Mouse (Mus musculus): ENCODE measurements at regions not wholly inside any gene's neighbourhood (a gene's known extent, or its start where the extent isn't known, plus 50 kb on each side); places are given as distances from the start of the nearest gene placed in this dataset.

DNA sequence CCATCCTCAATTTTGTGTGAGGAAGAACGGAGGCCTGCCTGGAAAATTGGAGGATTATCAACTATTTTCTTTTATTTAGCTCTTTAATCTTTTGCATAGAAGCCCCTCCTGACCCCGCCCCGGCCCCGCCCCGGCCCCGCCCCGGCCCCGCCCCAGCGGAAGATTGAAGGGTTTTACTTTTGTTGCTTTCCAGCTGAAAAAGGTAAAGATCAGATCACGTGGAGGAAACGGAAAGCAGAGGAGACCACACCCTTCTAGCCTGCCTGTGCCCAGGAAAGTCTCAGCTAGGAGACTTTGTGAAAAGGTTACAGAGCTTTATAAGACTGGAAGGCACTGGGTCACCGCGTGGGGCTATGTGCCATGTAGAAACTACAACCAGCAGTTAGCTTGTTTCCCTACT lies 186.5 kb upstream of the Ccdc122 start:
- Histone ChIP-seq H3K4me3 (ENCODE audit: low read depth, low read length) (no peak overlapping the region), H3K9me3 (replicated peaks; ENCODE audit: control insufficient read depth, low read length) (no peaks in the 10 kb centered on the region), H3K27ac (ENCODE audit: low read length) (no peak overlapping the region), H3K9ac (ENCODE audit: low read depth, low read length) (no peak overlapping the region), H3K4me2 (ENCODE audit: low read depth, low read length) (no peak overlapping the region), H3K4me1 (ENCODE audit: control insufficient read depth, low read depth, low read length) (peaks cover 11% of the 10 kb centered on the region), H3K27me3 (ENCODE audit: control insufficient read depth, insufficient read depth, low read depth, low read length) (no peaks in the 10 kb centered on the region), H3K36me3 (ENCODE audit: control insufficient read depth, insufficient read depth) (no peaks in the 10 kb centered on the region)
- 22% methylated on average over 13 of the region's 13 CpGs for WGBS (ENCODE audit: insufficient replicate concordance)
- no peak for ATAC-seq (ENCODE audit: low read depth)

DNA sequence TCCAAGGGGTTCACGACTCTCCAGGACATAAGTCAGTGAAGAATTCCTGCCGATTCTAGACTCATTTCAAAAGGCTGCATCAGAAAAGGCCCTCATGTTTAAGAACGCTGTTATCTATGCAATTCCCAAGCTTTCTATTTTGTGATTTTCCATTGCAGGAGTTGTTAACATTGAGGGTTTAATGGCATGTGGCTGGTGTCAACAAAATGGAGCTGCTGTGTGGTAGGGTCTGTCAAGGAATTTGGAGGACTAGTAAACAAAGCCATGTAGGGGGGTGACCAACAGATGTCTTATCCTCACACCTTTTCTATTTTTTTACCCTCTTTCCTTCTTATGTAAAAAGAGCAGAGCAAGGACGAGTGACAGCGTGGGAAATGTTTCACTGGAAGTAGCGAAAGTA lies 186.9 kb upstream of the Ccdc122 start:
- H3K9me3 ChIP-seq (replicated peaks; ENCODE audit: control insufficient read depth, low read length) = no peaks in the 10 kb centered on the region
- no peaks in the 10 kb centered on the region for H3K27me3 ChIP-seq (ENCODE audit: control insufficient read depth, insufficient read depth, low read depth, low read length)
- WGBS (ENCODE audit: insufficient replicate concordance) = 71% methylated on average over 6 of the region's 6 CpGs
- ATAC-seq (ENCODE audit: low read depth) = no peak
- H3K27ac ChIP-seq (ENCODE audit: low read length) = no peak overlapping the region
- no peak overlapping the region for H3K4me3 ChIP-seq (ENCODE audit: low read depth, low read length)
- no peak overlapping the region for H3K9ac ChIP-seq (ENCODE audit: low read depth, low read length)
- H3K4me1 ChIP-seq (ENCODE audit: control insufficient read depth, low read depth, low read length) = peaks cover 11% of the 10 kb centered on the region
- H3K4me2 ChIP-seq (ENCODE audit: low read depth, low read length) = no peak overlapping the region
- H3K36me3 ChIP-seq (ENCODE audit: control insufficient read depth, insufficient read depth) = no peaks in the 10 kb centered on the region

DNA sequence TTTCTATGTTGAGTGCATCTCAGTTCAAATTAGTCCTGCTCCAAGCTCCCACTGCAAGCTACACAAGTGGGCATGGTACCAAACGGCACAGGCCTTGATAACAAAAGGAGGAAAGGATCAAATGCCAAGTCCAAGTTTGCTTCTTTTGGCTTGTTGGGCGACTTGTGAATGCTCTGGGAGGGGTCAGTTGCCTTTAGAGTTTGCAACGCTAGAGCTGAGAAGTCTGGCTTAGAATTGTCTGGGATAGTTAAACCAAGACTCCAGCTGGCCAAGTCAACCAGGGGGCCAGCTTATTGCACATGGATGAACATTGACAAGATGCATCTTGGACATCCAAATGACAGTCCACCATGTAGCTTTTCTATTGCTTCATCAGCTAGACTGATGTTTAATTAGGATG lies 187.5 kb upstream of the Ccdc122 start:
- Histone ChIP-seq H3K4me2 (ENCODE audit: low read depth, low read length) (no peak overlapping the region), H3K36me3 (ENCODE audit: control insufficient read depth, insufficient read depth) (no peaks in the 10 kb centered on the region), H3K27ac (ENCODE audit: low read length) (no peak overlapping the region), H3K4me3 (ENCODE audit: low read depth, low read length) (no peak overlapping the region), H3K4me1 (ENCODE audit: control insufficient read depth, low read depth, low read length) (peaks cover 11% of the 10 kb centered on the region), H3K9ac (ENCODE audit: low read depth, low read length) (no peak overlapping the region), H3K9me3 (replicated peaks; ENCODE audit: control insufficient read depth, low read length) (no peaks in the 10 kb centered on the region), H3K27me3 (ENCODE audit: control insufficient read depth, insufficient read depth, low read depth, low read length) (no peaks in the 10 kb centered on the region)
- 63% methylated on average over 3 of the region's 3 CpGs for WGBS (ENCODE audit: insufficient replicate concordance)
- no peak for ATAC-seq (ENCODE audit: low read depth)

DNA sequence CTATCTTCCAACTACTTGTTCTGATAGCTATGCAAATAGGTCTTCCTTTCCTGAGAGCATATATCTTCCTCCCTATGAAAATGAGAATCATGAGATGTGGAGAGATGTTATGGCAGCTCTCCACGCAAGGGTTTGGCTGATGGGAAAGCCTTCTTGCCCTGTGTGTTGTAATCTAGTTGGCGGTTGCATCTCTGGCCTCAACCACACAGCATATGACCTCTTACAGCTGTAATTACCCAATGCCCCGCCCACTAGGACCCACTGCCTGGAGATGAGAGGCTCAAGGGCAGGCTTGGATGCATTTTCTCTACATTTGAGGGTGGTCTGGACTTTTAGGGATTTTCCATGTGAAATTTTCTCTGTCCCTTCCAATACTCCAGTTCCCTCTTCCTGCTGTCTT lies 190.9 kb upstream of the Ccdc122 start:
- Histone ChIP-seq H3K9ac (ENCODE audit: low read depth, low read length) (no peak overlapping the region), H3K4me3 (ENCODE audit: low read depth, low read length) (no peak overlapping the region), H3K27ac (ENCODE audit: low read length) (no peak overlapping the region), H3K4me2 (ENCODE audit: low read depth, low read length) (no peak overlapping the region), H3K27me3 (ENCODE audit: control insufficient read depth, insufficient read depth, low read depth, low read length) (no peaks in the 10 kb centered on the region), H3K9me3 (replicated peaks; ENCODE audit: control insufficient read depth, low read length) (no peaks in the 10 kb centered on the region), H3K4me1 (ENCODE audit: control insufficient read depth, low read depth, low read length) (peaks cover 3% of the 10 kb centered on the region), H3K36me3 (ENCODE audit: control insufficient read depth, insufficient read depth) (no peaks in the 10 kb centered on the region)
- ATAC-seq (ENCODE audit: low read depth) = no peak
- WGBS (ENCODE audit: insufficient replicate concordance) = 43% methylated on average over 3 of the region's 3 CpGs

DNA sequence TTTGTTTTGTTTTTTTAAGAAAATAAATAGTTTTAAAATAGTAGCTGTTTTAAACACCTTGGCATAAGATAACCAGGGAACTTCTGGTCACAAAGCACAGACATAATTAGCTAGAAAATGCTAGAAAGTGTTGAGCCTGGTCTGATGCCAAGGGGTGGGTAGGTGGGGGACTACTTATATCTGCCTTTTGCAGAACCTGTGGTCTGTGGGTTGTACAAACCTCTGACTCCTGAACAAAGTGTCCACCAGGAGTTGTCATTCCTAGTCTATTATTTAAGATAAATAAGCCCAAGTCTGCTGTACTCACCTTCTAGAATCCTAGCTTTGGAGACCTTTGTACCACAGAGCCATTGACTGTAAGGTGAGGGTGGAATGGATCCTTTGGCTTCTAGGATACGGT lies 191.9 kb upstream of the Ccdc122 start:
- H3K27me3 ChIP-seq (ENCODE audit: control insufficient read depth, insufficient read depth, low read depth, low read length) = no peaks in the 10 kb centered on the region
- no peaks in the 10 kb centered on the region for H3K4me1 ChIP-seq (ENCODE audit: control insufficient read depth, low read depth, low read length)
- no peak overlapping the region for H3K4me3 ChIP-seq (ENCODE audit: low read depth, low read length)
- ATAC-seq (ENCODE audit: low read depth) = no peak
- H3K4me2 ChIP-seq (ENCODE audit: low read depth, low read length) = no peak overlapping the region
- H3K9me3 ChIP-seq (replicated peaks; ENCODE audit: control insufficient read depth, low read length) = no peaks in the 10 kb centered on the region
- H3K36me3 ChIP-seq (ENCODE audit: control insufficient read depth, insufficient read depth) = no peaks in the 10 kb centered on the region
- H3K27ac ChIP-seq (ENCODE audit: low read length) = no peak overlapping the region
- no peak overlapping the region for H3K9ac ChIP-seq (ENCODE audit: low read depth, low read length)
- 62% methylated on average over 1 of the region's 1 CpGs for WGBS (ENCODE audit: insufficient replicate concordance)

DNA sequence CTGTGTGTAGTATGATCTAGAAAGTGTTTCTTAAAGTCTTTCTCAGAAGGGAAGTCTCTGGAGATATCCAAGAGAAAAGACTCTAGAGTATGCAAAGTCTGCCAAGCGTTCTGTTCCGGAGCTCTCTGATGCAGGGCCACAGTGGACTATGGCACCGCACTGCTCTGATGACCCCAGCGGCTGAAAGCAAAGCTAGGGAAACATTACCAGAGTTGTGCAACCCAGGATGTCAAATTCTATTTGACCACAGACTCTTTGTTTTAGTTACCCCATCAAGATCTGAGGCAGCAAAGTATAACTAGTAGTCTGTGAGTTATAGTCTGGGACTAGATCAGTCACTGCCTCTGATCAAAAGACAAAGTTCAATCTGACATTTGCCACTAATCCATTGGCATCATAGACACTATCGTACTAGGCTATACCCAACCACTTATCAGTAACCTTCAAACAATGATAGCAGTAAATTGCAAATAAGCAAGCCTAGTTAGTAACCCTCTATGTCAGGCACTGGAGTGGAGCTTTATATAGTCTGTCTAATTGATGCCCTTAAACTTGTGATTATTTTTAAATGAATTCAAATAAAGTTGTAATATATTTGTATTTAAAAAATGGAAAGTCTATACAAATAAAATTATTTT lies 198.9 kb upstream of the Ccdc122 start:
- no peaks in the 10 kb centered on the region for H3K36me3 ChIP-seq (ENCODE audit: control insufficient read depth, insufficient read depth)
- H3K27me3 ChIP-seq (ENCODE audit: control insufficient read depth, insufficient read depth, low read depth, low read length) = no peaks in the 10 kb centered on the region
- ATAC-seq (ENCODE audit: low read depth) = peak; percentile 89
- WGBS (ENCODE audit: insufficient replicate concordance) = 59% methylated on average over 5 of the region's 5 CpGs
- H3K9ac ChIP-seq (ENCODE audit: low read depth, low read length) = no peak overlapping the region
- peak overlapping the region; percentile 68 for H3K27ac ChIP-seq (ENCODE audit: low read length)
- no peaks in the 10 kb centered on the region for H3K4me1 ChIP-seq (ENCODE audit: control insufficient read depth, low read depth, low read length)
- H3K4me3 ChIP-seq (ENCODE audit: low read depth, low read length) = no peak overlapping the region
- no peaks in the 10 kb centered on the region for H3K9me3 ChIP-seq (replicated peaks; ENCODE audit: control insufficient read depth, low read length)
- no peak overlapping the region for H3K4me2 ChIP-seq (ENCODE audit: low read depth, low read length)

DNA sequence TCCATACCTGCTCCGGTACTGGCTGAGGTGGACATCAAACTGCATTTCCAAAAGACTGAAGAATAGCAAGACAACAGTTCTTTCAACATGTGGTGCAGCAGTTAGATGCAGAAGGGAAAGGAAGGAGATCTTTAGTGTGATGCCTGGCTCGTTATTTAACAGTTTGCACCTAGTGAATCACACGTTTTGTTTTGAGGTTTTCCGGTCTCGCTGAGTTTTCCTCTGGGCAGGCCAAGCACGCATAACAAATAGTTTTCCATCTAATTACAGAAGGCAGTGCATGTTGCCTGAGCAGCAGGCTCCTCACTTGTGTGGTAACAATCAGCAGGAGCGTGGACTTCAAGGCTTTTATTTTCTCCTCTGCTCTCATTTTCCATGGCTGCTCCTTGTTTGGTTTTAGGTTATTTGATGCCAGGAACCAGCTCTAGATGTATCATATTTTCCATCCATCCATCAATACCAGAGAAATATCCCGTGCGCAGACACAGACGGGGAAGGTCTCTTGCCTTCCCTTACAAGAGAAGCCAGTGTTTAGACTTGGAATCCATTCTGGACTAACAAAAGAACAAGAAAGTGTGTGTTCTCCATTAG lies 199.6 kb upstream of the Ccdc122 start:
- H3K4me3 ChIP-seq (ENCODE audit: low read depth, low read length) = 0 out of 2 replicates have a peak overlapping the region, but pooled peaks have one; percentile 13
- peak overlapping the region; percentile 68 for H3K27ac ChIP-seq (ENCODE audit: low read length)
- no peaks in the 10 kb centered on the region for H3K9me3 ChIP-seq (replicated peaks; ENCODE audit: control insufficient read depth, low read length)
- H3K4me1 ChIP-seq (ENCODE audit: control insufficient read depth, low read depth, low read length) = no peaks in the 10 kb centered on the region
- ATAC-seq (ENCODE audit: low read depth) = no peak
- no peaks in the 10 kb centered on the region for H3K36me3 ChIP-seq (ENCODE audit: control insufficient read depth, insufficient read depth)
- H3K4me2 ChIP-seq (ENCODE audit: low read depth, low read length) = peak overlapping the region; percentile 22
- no peaks in the 10 kb centered on the region for H3K27me3 ChIP-seq (ENCODE audit: control insufficient read depth, insufficient read depth, low read depth, low read length)
- WGBS (ENCODE audit: insufficient replicate concordance) = 52% methylated on average over 10 of the region's 10 CpGs
- no peak overlapping the region; the same call in 1 of the 2 replicates for H3K9ac ChIP-seq (ENCODE audit: low read depth, low read length)

DNA sequence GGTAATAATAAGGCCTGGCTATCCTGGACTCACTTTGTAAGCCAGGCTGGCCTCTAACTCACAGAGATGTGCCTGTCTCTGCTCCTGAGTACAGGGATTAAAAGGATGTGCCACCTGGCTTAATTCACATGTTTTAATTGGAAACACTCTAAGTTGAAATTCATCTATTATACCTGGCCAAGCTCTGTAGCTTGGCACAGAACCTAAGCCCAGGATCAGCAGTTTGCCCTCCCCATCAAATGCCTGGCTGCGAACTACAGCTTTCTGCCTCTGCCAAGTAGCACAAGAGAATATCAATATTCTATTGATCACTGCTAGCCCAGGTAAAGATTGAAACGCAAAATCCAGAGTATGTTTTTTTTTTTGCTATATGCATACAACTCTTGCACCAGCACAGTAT lies 200.3 kb upstream of the Ccdc122 start:
- Histone ChIP-seq H3K27ac (ENCODE audit: low read length) (no peak overlapping the region; the same call in 1 of the 2 replicates), H3K4me2 (ENCODE audit: low read depth, low read length) (peak overlapping the region; percentile 22; the same call in 1 of the 2 replicates), H3K9ac (ENCODE audit: low read depth, low read length) (no peak overlapping the region), H3K36me3 (ENCODE audit: control insufficient read depth, insufficient read depth) (no peaks in the 10 kb centered on the region), H3K9me3 (replicated peaks; ENCODE audit: control insufficient read depth, low read length) (no peaks in the 10 kb centered on the region), H3K4me3 (ENCODE audit: low read depth, low read length) (no peak overlapping the region), H3K4me1 (ENCODE audit: control insufficient read depth, low read depth, low read length) (no peaks in the 10 kb centered on the region), H3K27me3 (ENCODE audit: control insufficient read depth, insufficient read depth, low read depth, low read length) (no peaks in the 10 kb centered on the region)
- no peak for ATAC-seq (ENCODE audit: low read depth)
- WGBS (ENCODE audit: insufficient replicate concordance) = 43% methylated on average over 2 of the region's 2 CpGs

DNA sequence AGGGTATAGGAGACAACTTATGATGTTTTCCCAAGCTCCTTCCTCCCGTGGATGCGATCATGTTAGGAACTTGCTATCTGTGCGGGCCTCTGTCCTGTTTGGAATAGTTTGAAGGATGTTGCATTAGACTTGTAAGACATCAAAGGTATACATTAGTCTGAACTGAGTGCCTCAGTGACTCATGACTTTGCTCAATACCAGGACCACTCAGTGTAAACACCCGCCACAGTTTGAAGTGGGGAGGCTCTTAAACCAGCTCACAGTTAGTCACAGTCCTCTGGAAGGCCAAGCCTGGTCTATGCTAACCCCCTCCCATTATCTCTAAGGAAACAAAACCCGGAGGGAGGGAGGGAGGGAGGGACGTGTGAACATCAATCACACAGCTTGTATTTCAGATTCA lies 202.5 kb upstream of the Ccdc122 start:
- Histone ChIP-seq H3K4me2 (ENCODE audit: low read depth, low read length) (no peak overlapping the region), H3K27me3 (ENCODE audit: control insufficient read depth, insufficient read depth, low read depth, low read length) (no peaks in the 10 kb centered on the region), H3K27ac (ENCODE audit: low read length) (no peak overlapping the region), H3K36me3 (ENCODE audit: control insufficient read depth, insufficient read depth) (no peaks in the 10 kb centered on the region), H3K4me1 (ENCODE audit: control insufficient read depth, low read depth, low read length) (no peaks in the 10 kb centered on the region; the same call in none of the 2 replicates), H3K9me3 (replicated peaks; ENCODE audit: control insufficient read depth, low read length) (no peaks in the 10 kb centered on the region), H3K4me3 (ENCODE audit: low read depth, low read length) (no peak overlapping the region), H3K9ac (ENCODE audit: low read depth, low read length) (no peak overlapping the region)
- 54% methylated on average over 6 of the region's 6 CpGs for WGBS (ENCODE audit: insufficient replicate concordance)
- no peak for ATAC-seq (ENCODE audit: low read depth)

All from liver, embryonic 16.5 days (tissue).